Mouse (Mus musculus) ES-E14 (cell line): ENCODE measurements around the gene Rxra. TPM values are rescaled to one million over a fixed set of nuclear protein-coding genes. Genes with fewer than 3 reads are reported as not detected.

Source experiments
- DNase-seq: peaks from one replicate; pipeline ENCODE4 v3.0.0-alpha.2; 2013; ENCODE audit warnings: low read depth, low spot score
- H3K27ac ChIP-seq: 2 replicates; pipeline ENCODE4 v1.5.1; 2012; ENCODE audit warnings: low read depth, mild to moderate bottlenecking, low read length, moderate library complexity, mixed read lengths; ENCODE audit not compliant: poor library complexity, insufficient read depth, severe bottlenecking
- H3K36me3 ChIP-seq: 2 replicates; pipeline ENCODE4 v1.6.1; 2012; ENCODE audit warnings: mild to moderate bottlenecking, low read length, moderate library complexity, mixed read lengths; ENCODE audit not compliant: control insufficient read depth, poor library complexity, insufficient read depth, severe bottlenecking
- H3K4me1 ChIP-seq, 2 experiments: fragments of 150-350 bp in 1 of 2; sonication (generic) in 1 of 2; 2 replicates each; pipeline ENCODE4 v1.6.1; 2012; ENCODE audit warnings: low read length in 2 of 2, mild to moderate bottlenecking in 1 of 2, mixed read lengths in 1 of 2; ENCODE audit not compliant: control insufficient read depth in 2 of 2, insufficient read depth in 2 of 2, poor library complexity in 1 of 2
- H3K4me3 ChIP-seq, 2 experiments: fragments of 150-350 bp in 1 of 2; sonication (generic) in 1 of 2; 2 replicates each; pipeline ENCODE4 v1.5.1; 2012; ENCODE audit warnings: low read length in 2 of 2, low read depth in 1 of 2, mild to moderate bottlenecking in 1 of 2, mixed read lengths in 1 of 2; ENCODE audit not compliant: insufficient read depth in 1 of 2, poor library complexity in 1 of 2, severe bottlenecking in 1 of 2
- H3K9ac ChIP-seq: 2 replicates; pipeline ENCODE4 v1.6.1; 2012; ENCODE audit warnings: low read depth, mild to moderate bottlenecking, low read length, mixed read lengths; ENCODE audit not compliant: poor library complexity, insufficient read depth, severe bottlenecking
- H3K9me3 ChIP-seq: fragments of 150-350 bp; sonication (generic); 2 replicates; pipeline ENCODE4 v1.6.1; 2012; ENCODE audit warnings: low read depth, mild to moderate bottlenecking, low read length; ENCODE audit not compliant: control insufficient read depth, insufficient read depth
- CHD2 ChIP-seq: IDR thresholded peaks from 2 replicates; pipeline ENCODE4 v1.6.1; 2014; ENCODE audit warnings: mild to moderate bottlenecking, low read depth, low read length, inconsistent platforms
- HCFC1 ChIP-seq: IDR thresholded peaks from 2 replicates; pipeline ENCODE4 v1.6.1; 2012; ENCODE audit warnings: low read length, inconsistent platforms, borderline replicate concordance; ENCODE audit not compliant: insufficient read depth
- MAFK ChIP-seq: IDR thresholded peaks from 2 replicates; pipeline ENCODE4 v1.6.1; 2014; ENCODE audit warnings: mild to moderate bottlenecking, low read depth, low read length, inconsistent platforms; ENCODE audit not compliant: insufficient read depth
- ZC3H11A ChIP-seq: IDR thresholded peaks from 2 replicates; pipeline ENCODE4 v1.6.1; 2012; ENCODE audit warnings: low read depth, mild to moderate bottlenecking, inconsistent platforms, low read length, borderline replicate concordance
- ZNF384 ChIP-seq: IDR thresholded peaks from 2 replicates; pipeline ENCODE4 v1.6.1; 2012; ENCODE audit warnings: low read depth, low read length, inconsistent platforms
- in situ Hi-C, 2 experiments: fragments of 600-800 bp; cut with MboI; formaldehyde crosslinking; loops; one replicate each; pipeline ENCODE4 v1.15.1; 2025; ENCODE audit warnings: low sequenced_read_pairs in 2 of 2, inconsistent platforms in 1 of 2; ENCODE audit not compliant: unreplicated experiment in 2 of 2
- total RNA-seq: library from RNA; depleted of rRNA; stranded (reverse); fragments of 300-350 nt; gene quantifications from 2 replicates; pipeline ENCODE4 v1.2.3, GENCODE M21; 2012

Rxra gene
- total RNA-seq, 1 experiment = 21.0 TPM

DNA sequence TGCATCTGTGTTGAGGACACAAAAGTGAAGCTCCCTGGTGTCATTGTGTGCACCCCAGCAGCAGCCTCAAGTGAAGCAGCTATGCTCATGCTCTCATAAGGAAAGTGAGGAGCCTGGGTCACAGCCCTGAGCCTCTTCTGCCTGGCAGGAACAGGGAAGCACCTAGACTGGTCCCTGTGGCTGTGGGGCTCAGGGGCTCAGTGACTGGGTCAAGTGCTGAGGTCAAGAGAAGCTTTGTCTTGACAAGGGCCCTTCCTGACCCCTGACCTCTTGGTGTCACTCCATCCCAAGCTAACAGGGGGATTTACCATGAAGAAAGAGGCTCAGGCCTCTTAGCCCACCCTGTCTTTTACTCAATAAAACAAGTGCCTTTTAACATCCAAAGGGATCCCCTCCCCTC, 25.2 kb upstream of the Rxra start:
- no peaks in the 10 kb centered on the region for H3K36me3 ChIP-seq
- H3K9me3 ChIP-seq = no peaks in the 10 kb centered on the region
- H3K4me3 ChIP-seq = no peak overlapping the region
- H3K9ac ChIP-seq = no peak overlapping the region
- DNase-seq = no peak
- TF ChIP-seq ZNF384 (no peak), MAFK (no peak), CHD2 (no peak), ZC3H11A (no peak), HCFC1 (no peak)
- H3K27ac ChIP-seq = no peak overlapping the region
- peaks cover 0 to 11% of the 10 kb centered on the region in 2 experiments; a peak in 3 of 4 replicates for H3K4me1 ChIP-seq
- in situ Hi-C loops = no loop called here

DNA sequence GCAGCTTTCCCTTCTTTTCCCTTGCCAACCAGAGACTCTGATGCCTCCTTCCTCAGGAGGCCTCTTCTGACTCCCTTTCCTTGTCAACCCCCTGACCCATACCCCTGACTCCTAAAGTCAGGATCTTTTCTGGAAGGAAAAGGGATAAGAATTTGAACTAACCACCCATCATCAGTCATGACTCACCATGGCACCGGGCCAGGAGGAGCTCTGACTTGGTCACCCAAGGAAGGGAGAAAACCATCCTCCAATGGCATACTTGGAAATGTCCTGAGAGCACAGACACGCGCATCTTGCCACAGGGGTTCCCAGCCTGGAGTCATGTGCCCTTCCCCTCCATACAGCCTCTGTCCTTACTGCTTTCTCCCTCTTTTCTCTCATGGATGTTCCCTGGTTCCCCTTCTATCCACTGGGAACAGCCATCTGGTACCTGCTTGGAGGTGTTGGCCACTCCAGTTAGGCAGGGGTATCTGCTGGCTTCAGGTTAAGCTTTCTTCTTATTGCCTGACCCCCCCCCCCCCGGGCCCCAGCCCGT, 22.7 kb upstream of the Rxra start:
- Histone ChIP-seq H3K9me3 (no peaks in the 10 kb centered on the region), H3K27ac (no peak overlapping the region), H3K4me3 (no peak overlapping the region), H3K9ac (no peak overlapping the region), H3K4me1 (peaks cover 0 to 11% of the 10 kb centered on the region in 2 experiments; a peak in 3 of 4 replicates), H3K36me3 (no peaks in the 10 kb centered on the region)
- in situ Hi-C loops = no loop called here
- no peak for DNase-seq
- TF ChIP-seq ZC3H11A (no peak), HCFC1 (no peak), MAFK (no peak), ZNF384 (no peak), CHD2 (no peak)

DNA sequence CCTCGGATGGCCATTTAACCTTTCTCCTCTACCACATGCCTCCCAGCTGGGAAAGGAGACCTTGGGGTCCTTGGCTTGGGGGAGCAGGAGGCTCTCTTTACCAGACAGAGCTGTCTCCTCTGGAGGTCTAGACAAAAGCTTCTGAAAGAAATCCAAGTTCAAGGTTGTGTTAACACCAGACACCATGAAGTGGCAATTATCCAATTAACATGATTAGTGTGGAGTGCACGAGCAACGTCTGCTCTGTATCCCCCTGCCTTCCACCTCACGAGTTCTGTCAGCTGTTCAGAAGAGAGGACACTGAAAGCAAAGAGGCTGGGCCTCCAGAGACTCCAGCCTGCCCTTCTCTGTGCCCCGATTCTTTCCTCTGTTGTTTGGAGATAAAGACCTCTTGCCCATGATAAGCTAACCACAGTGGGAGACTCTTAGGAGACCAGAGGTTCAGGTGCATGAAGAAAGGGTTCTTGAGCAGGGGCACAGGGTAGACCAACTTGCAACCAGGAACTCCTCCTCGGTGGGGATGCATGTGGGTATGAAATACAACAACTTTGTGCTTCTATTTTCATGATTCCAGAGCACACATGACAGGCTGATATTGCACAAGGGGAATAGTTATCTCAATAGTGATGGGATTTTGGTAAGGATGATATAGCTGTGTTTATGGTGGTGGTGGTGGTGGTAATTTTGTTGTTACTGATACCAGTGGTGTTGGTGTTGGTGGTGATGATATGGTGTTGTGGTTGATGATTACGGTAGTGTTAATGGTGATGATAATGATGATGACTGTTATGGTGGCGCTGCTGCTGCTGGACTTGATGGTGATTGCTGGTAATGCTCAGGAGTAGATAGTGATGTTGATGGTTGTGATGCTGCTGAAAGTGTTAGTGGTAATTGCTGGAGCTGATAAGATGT, 21.7 kb upstream of the Rxra start:
- H3K9me3 ChIP-seq = no peaks in the 10 kb centered on the region
- H3K9ac ChIP-seq = no peak overlapping the region
- H3K27ac ChIP-seq = no peak overlapping the region
- H3K4me1 ChIP-seq = peaks cover 0 to 8% of the 10 kb centered on the region in 2 experiments; a peak in 2 of 4 replicates
- no peak overlapping the region for H3K4me3 ChIP-seq
- no peaks in the 10 kb centered on the region for H3K36me3 ChIP-seq
- TF ChIP-seq ZNF384 (no peak), CHD2 (no peak), MAFK (no peak), HCFC1 (no peak), ZC3H11A (no peak)
- DNase-seq = no peak
- in situ Hi-C loops = no loop called here

DNA sequence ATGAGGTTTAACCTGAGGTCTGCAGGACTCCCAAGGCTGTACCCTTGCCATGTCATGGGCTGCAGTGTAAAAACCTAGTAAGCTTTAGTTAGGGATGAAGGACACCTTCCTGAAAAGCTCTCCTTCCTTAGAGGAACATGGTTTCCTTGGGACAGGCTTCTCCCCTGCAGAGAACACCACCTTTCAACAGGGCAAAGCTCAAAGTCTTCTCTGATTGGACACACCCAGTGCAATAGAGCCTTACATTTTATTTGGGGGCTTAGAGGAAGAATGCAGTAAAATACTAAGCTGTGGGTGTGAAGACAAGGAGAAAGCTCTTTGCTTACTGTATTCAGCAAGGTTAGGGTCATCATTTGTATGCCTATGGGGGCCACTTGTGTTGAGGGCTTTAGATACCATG, 19.7 kb upstream of the Rxra start:
- no peak overlapping the region for H3K4me3 ChIP-seq
- DNase-seq = no peak
- no peak for TF ChIP-seq HCFC1
- no peak for TF ChIP-seq ZNF384
- TF ChIP-seq ZC3H11A = no peak
- no peak for TF ChIP-seq CHD2
- no peak for TF ChIP-seq MAFK
- H3K9me3 ChIP-seq = no peaks in the 10 kb centered on the region
- no peaks in the 10 kb centered on the region for H3K4me1 ChIP-seq
- H3K27ac ChIP-seq = no peak overlapping the region
- no peaks in the 10 kb centered on the region for H3K36me3 ChIP-seq
- no peak overlapping the region for H3K9ac ChIP-seq
- in situ Hi-C loops = no loop called here
